Mouse (Mus musculus) duodenum, adult 2 months (tissue): Measurements from ENCODE around the gene Gm5346. TPM values are rescaled to one million over a fixed set of nuclear protein-coding genes. Genes with fewer than 3 reads are reported as not detected.

ENCODE experiments used
- polyA plus RNA-seq: library from polyadenylated mRNA; depleted of rRNA; stranded (reverse); fragments of >200 nt; gene quantifications from 2 replicates; pipeline ENCODE4 v1.2.3, GENCODE M21; 2012; ENCODE audit warnings: low replicate concordance; rRNA removed

The Gm5346 gene
- not detected in 2 replicates for polyA plus RNA-seq

DNA sequence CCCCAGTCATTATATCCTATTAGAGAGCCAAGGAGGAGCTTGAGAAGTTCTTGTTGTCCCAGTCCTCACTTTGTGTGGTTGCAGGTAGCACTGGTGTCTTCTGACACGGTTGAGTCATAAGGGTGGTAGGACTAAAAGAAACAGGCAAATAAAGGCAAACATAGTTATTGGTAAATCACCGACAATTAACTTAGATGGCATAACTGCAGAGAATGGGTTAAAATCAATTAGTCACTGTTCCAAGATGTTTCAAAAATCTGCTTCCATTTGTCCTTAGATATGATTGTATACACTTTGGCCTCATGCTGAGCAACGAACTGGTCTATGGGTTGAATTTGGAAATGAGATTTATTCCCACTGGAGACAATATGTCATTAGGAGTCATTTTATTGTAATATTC is at the start of gene Gm5346:
Gm5346 (minus strand) TSS at position 101 of the 400 bp plus-strand sequence.

DNA sequence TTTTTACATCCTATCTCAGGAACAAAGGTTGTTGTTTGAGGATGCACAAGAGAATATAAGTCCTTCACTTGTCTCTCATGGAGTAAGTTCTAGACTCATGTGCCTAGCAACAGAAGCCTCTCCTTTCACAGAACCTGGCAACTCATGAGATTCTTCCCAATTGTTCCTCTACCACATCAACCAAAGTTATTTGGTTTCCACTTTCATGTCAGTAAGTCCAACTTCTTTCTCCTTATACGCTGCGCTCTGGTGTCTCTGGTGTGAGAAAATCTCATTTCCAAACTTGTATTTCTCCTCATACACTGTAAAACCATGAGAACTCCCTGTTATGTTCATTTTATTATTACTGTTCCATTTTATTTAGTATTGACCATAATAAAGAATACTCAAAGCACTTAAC is 50.5 kb downstream of the Gm5346 start, which contains the start of gene Adam26a:
Adam26a (minus strand) TSS at position 101 of the 400 bp plus-strand sequence.

Other genes with a start within 250 kb of the Gm5346 start
- gene Adam26b, start 99.2 kb downstream of the Gm5346 start, polyA plus RNA-seq, result not detected in 2 replicates
- not detected in 2 replicates for gene Adam26a, start 50.6 kb downstream of the Gm5346 start, polyA plus RNA-seq
- not detected in 2 replicates for gene Adam34, start 82.8 kb upstream of the Gm5346 start, polyA plus RNA-seq